Mouse (Mus musculus): ENCODE measurements around the gene Nav2. TPM values are rescaled to one million over a fixed set of nuclear protein-coding genes. Genes with fewer than 3 reads are reported as not detected.

The Nav2 gene
- total and polyA plus RNA-seq, 3 experiments = 20.4 to 49.9 (median 34.4) TPM

DNA sequence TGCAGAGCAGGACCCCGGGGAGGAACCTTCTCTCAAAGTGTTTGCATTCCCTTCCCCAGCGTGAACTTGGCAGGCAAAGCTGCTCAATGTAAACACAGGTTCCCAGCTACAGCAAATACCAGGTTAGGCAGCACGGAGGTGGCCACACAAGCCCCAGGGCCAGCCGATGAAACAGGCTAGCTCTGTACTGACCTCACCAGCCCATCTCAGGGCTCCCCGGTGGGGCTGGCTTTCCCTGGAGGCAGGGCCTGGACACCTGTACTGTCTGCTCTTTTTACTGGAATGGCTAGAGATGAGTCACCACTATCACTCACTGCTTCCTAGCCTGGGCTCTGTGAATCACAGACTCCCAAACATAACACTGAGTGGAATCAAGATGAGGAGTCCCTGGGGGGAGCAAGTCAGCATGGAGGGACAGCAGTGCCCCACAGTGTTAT, 287.2 kb downstream of the Nav2 start:
- Histone ChIP-seq H3K36me3 (ENCODE audit: control insufficient read depth, insufficient read depth, low read length) (no peaks in the 10 kb centered on the region), H3K79me2 (replicated peaks; ENCODE audit: control insufficient read depth, insufficient read depth, low read length) (no peaks in the 10 kb centered on the region), H3K27me3 (ENCODE audit: control insufficient read depth, insufficient read depth, low read length) (no peaks in the 10 kb centered on the region), H3K4me3 (no peak overlapping the region), H3K9ac (ENCODE audit: low read depth, low read length) (no peak overlapping the region), H3K27ac (no peak overlapping the region), H3K4me1 (ENCODE audit: control insufficient read depth, insufficient read depth, low read length) (no peaks in the 10 kb centered on the region; the same call in 1 of the 2 replicates)
- 69% methylated on average over 5 of the region's 5 CpGs for WGBS
- DNase-seq = no peak
- intact Hi-C loops (cut with DNase I) = no loop called here
- TF ChIP-seq EP300 (IDR thresholded peaks at IDR 0.05; ENCODE audit: insufficient read depth, low read depth, low read length) (no peak), CTCF (IDR thresholded peaks at IDR 0.05) (no peak)

DNA sequence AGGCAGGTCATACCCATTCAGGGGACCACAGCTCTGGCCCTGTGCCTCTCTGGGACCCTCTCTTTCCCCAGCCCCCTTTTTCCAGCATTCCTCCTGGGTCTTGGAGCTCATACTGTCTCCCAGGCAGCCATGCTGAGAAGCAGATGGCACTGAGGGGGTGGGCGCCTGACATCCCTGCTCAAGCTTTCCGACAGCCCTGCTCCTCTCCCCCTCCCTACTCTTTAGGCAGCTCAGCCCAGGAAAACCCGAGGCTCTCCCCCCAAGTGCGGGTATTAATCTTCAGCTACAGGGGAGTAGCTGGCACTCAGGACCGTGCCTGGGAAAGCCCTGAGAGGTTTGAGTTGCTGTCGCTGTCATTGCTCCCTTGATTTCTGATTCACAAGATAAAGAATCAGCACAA, 290.9 kb downstream of the Nav2 start:
- Histone ChIP-seq H3K4me1 (ENCODE audit: control insufficient read depth, insufficient read depth, low read length) (peaks cover 2% of the 10 kb centered on the region), H3K27me3 (ENCODE audit: control insufficient read depth, insufficient read depth, low read length) (no peaks in the 10 kb centered on the region), H3K27ac (no peak overlapping the region), H3K79me2 (replicated peaks; ENCODE audit: control insufficient read depth, insufficient read depth, low read length) (no peaks in the 10 kb centered on the region), H3K36me3 (ENCODE audit: control insufficient read depth, insufficient read depth, low read length) (no peaks in the 10 kb centered on the region), H3K4me3 (no peak overlapping the region), H3K9ac (ENCODE audit: low read depth, low read length) (no peak overlapping the region)
- 63% methylated on average over 6 of the region's 6 CpGs for WGBS
- intact Hi-C loops (cut with DNase I) = no loop called here
- DNase-seq = no peak
- TF ChIP-seq CTCF (IDR thresholded peaks at IDR 0.05) (no peak), EP300 (IDR thresholded peaks at IDR 0.05; ENCODE audit: insufficient read depth, low read depth, low read length) (no peak)

DNA sequence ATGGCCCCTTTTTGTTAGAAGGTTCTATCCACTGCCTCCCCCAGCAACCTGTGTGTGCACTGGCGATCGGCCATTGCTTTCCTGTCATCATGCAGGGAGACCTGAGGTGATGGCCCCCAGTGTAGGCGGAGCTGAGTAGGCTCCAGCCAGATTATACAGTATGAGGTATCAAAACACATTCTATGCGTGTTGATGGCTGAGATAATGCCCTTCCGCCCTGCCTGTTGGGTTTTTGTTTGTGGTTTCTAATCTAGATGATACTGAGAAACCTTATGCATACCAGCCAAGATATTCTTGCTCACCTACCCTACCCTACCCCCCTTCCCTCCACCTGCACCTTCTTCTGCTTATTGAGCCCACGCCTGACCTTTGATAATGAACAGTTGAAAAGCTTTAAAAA, 291.8 kb downstream of the Nav2 start:
- Histone ChIP-seq H3K4me3 (no peak overlapping the region), H3K36me3 (ENCODE audit: control insufficient read depth, insufficient read depth, low read length) (no peaks in the 10 kb centered on the region), H3K9ac (ENCODE audit: low read depth, low read length) (no peak overlapping the region), H3K4me1 (ENCODE audit: control insufficient read depth, insufficient read depth, low read length) (peaks cover 2% of the 10 kb centered on the region), H3K27ac (no peak overlapping the region), H3K79me2 (replicated peaks; ENCODE audit: control insufficient read depth, insufficient read depth, low read length) (no peaks in the 10 kb centered on the region), H3K27me3 (ENCODE audit: control insufficient read depth, insufficient read depth, low read length) (no peaks in the 10 kb centered on the region)
- DNase-seq = no peak
- no peak for TF ChIP-seq POLR2A (IDR thresholded peaks at IDR 0.05; ENCODE audit: insufficient read depth, low read depth, low read length)
- TF ChIP-seq CTCF (IDR thresholded peaks at IDR 0.05) = no peak
- TF ChIP-seq EP300 (IDR thresholded peaks at IDR 0.05; ENCODE audit: insufficient read depth, low read depth, low read length) = no peak
- 91% methylated on average over 6 of the region's 6 CpGs for WGBS
- intact Hi-C loops (cut with DNase I) = no loop called here

DNA sequence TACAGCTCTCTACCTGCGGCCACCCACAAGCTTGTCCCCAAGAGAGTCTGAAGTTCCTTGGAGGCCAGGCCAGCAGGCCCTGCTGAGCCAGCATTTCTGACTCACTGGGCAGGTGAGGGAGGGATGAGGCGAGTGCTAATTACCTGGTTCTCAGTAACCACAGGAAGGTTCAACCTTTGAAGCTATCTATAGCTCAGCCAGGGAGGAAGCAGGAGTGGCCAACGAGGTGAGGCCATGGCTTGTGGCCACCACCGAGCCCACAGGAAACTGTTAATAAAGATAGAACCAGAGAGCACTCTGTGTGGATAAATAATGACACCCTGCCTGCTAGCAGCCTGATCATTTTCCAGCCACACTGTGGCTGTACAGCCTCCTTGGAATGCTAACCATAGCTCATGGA, 294.5 kb downstream of the Nav2 start:
- intact Hi-C loops (cut with DNase I) = no loop called here
- Histone ChIP-seq H3K27ac (no peak overlapping the region), H3K9ac (ENCODE audit: low read depth, low read length) (no peak overlapping the region), H3K27me3 (ENCODE audit: control insufficient read depth, insufficient read depth, low read length) (no peaks in the 10 kb centered on the region), H3K79me2 (replicated peaks; ENCODE audit: control insufficient read depth, insufficient read depth, low read length) (no peaks in the 10 kb centered on the region), H3K36me3 (ENCODE audit: control insufficient read depth, insufficient read depth, low read length) (no peaks in the 10 kb centered on the region), H3K4me3 (no peak overlapping the region), H3K4me1 (ENCODE audit: control insufficient read depth, insufficient read depth, low read length) (peaks cover 3% of the 10 kb centered on the region)
- TF ChIP-seq POLR2A (IDR thresholded peaks at IDR 0.05; ENCODE audit: insufficient read depth, low read depth, low read length) (no peak), EP300 (IDR thresholded peaks at IDR 0.05; ENCODE audit: insufficient read depth, low read depth, low read length) (no peak), CTCF (IDR thresholded peaks at IDR 0.05) (no peak)
- DNase-seq = no peak
- 41% methylated on average over 4 of the region's 4 CpGs for WGBS

DNA sequence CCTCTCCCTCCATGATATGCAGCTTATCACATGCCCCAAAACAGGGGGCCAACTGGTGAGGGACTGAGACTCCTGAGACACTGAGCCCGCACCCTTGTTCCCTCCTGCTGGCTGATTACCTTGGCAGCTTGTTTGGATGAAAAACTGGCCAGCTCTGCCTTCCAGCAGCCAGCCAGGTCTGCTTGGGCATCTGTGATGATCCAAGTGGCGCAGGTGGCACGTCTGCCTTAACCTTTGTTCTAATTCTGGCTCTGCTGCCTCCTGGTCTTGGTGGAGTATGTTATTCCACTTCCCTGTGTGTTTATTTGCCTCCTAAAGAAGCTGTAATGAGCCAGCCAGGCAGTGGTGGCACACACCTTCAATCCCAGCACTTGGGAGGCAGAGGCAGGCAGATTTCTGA, 296.3 kb downstream of the Nav2 start:
- no peak for TF ChIP-seq POLR2A (IDR thresholded peaks at IDR 0.05; ENCODE audit: insufficient read depth, low read depth, low read length)
- no peak for TF ChIP-seq EP300 (IDR thresholded peaks at IDR 0.05; ENCODE audit: insufficient read depth, low read depth, low read length)
- no peak for TF ChIP-seq CTCF (IDR thresholded peaks at IDR 0.05)
- intact Hi-C loops (cut with DNase I) = no loop called here
- no peak overlapping the region for H3K4me3 ChIP-seq
- no peak overlapping the region for H3K9ac ChIP-seq (ENCODE audit: low read depth, low read length)
- peak in 1 of 2 experiments; percentile 51 for DNase-seq
- WGBS = 70% methylated on average over 3 of the region's 3 CpGs
- H3K27me3 ChIP-seq (ENCODE audit: control insufficient read depth, insufficient read depth, low read length) = no peaks in the 10 kb centered on the region
- H3K4me1 ChIP-seq (ENCODE audit: control insufficient read depth, insufficient read depth, low read length) = peaks cover 9% of the 10 kb centered on the region
- no peak overlapping the region for H3K27ac ChIP-seq
- H3K79me2 ChIP-seq (replicated peaks; ENCODE audit: control insufficient read depth, insufficient read depth, low read length) = no peaks in the 10 kb centered on the region
- H3K36me3 ChIP-seq (ENCODE audit: control insufficient read depth, insufficient read depth, low read length) = no peaks in the 10 kb centered on the region

DNA sequence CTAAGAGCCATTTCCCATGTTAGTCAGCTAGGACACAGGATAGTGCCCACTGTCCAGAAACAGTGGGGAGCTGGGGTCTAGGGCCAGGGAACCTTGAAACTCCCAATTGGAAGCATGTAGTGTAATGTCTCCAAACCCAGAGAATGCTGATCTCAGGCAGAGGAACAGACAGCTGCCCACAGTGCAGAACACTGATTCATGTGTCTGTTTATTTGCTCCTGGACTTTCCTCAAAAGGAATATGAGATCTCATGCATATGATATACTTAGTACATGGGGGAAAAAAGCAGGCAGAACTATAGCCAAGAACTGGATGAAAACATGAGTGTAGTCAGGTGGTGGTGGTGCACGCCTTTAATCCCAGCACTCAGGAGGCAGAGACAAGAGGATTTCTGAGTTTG, 297.0 kb downstream of the Nav2 start:
- no peaks in the 10 kb centered on the region for H3K27me3 ChIP-seq (ENCODE audit: control insufficient read depth, insufficient read depth, low read length)
- no peaks in the 10 kb centered on the region for H3K79me2 ChIP-seq (replicated peaks; ENCODE audit: control insufficient read depth, insufficient read depth, low read length)
- TF ChIP-seq POLR2A (IDR thresholded peaks at IDR 0.05; ENCODE audit: insufficient read depth, low read depth, low read length) (no peak), CTCF (IDR thresholded peaks at IDR 0.05) (no peak), EP300 (IDR thresholded peaks at IDR 0.05; ENCODE audit: insufficient read depth, low read depth, low read length) (no peak)
- no peaks in the 10 kb centered on the region for H3K36me3 ChIP-seq (ENCODE audit: control insufficient read depth, insufficient read depth, low read length)
- no peak overlapping the region for H3K27ac ChIP-seq
- H3K4me1 ChIP-seq (ENCODE audit: control insufficient read depth, insufficient read depth, low read length) = peaks cover 15% of the 10 kb centered on the region
- intact Hi-C loops (cut with DNase I) = no loop called here
- 85% methylated on average over 1 of the region's 1 CpGs for WGBS
- DNase-seq = no peak
- H3K4me3 ChIP-seq = no peak overlapping the region
- H3K9ac ChIP-seq (ENCODE audit: low read depth, low read length) = no peak overlapping the region

Measured in heart, adult 2 months (tissue).